Mouse (Mus musculus) left cerebral cortex, postnatal 4 days (tissue): ENCODE measurements around the gene Capn13. TPM values are rescaled to one million over a fixed set of nuclear protein-coding genes. Genes with fewer than 3 reads are reported as not detected.

Source experiments
- DNase-seq: peaks from one replicate; pipeline ENCODE4 v3.0.0-alpha.2; 2022
- intact Hi-C: fragments of 180-260 bp; cut with DNase I; formaldehyde crosslinking; loops from one replicate; pipeline ENCODE4 v1.15.1; 2025
- total RNA-seq, 2 experiments: library from RNA; stranded (reverse); gene quantifications; 2 replicates each; pipeline ENCODE4 v1.2.3; 2021

Capn13 gene
- total RNA-seq, result not detected

- intact Hi-C loops, result no loop called here
- no peak for DNase-seq
Measured at GRCm38 (mm10) chr17:73400862-73401261, at the start of gene Capn13. Capn13 (minus strand) TSS chr17:73400866.

- no peak for DNase-seq
- intact Hi-C loops, result no loop called here
Measured at GRCm38 (mm10) chr17:73449104-73449503, 48.4 kb upstream of the Capn13 start.

- no peak for DNase-seq
- intact Hi-C loops, result no loop called here
Measured at GRCm38 (mm10) chr17:73440798-73441197, 40.1 kb upstream of the Capn13 start.

GRCm38 (mm10) chr17:73432564-73433006 lies 31.9 kb upstream of the Capn13 start:
- no peak for DNase-seq
- intact Hi-C loops, result no loop called here

- no peak for DNase-seq
- intact Hi-C loops, result no loop called here
Measured at GRCm38 (mm10) chr17:73432058-73432457, 31.4 kb upstream of the Capn13 start.

- intact Hi-C loops, result no loop called here
- no peak for DNase-seq
Measured at GRCm38 (mm10) chr17:73417382-73417781, 16.7 kb upstream of the Capn13 start.

- DNase-seq, result no peak
- intact Hi-C loops, result no loop called here
Measured at GRCm38 (mm10) chr17:73416181-73416795, 15.6 kb upstream of the Capn13 start.

GRCm38 (mm10) chr17:73411817-73412216 lies 11.2 kb upstream of the Capn13 start:
- no peak for DNase-seq
- intact Hi-C loops, result no loop called here

- no peak for DNase-seq
- intact Hi-C loops, result no loop called here
Measured at GRCm38 (mm10) chr17:73401272-73401671, 606 bp upstream of the Capn13 start.

- intact Hi-C loops, result no loop called here
- no peak for DNase-seq
Measured at GRCm38 (mm10) chr17:73399136-73399535, 1.5 kb downstream of the Capn13 start.

GRCm38 (mm10) chr17:73393361-73393760 lies 7.3 kb downstream of the Capn13 start:
- no peak for DNase-seq
- intact Hi-C loops, result no loop called here

GRCm38 (mm10) chr17:73391771-73392170 lies 8.9 kb downstream of the Capn13 start:
- peak; percentile 65 for DNase-seq
- intact Hi-C loops, result no loop called here

- intact Hi-C loops, result no loop called here
- peak; percentile 2 for DNase-seq
Measured at GRCm38 (mm10) chr17:73390191-73391089, 10.2 kb downstream of the Capn13 start.

GRCm38 (mm10) chr17:73389336-73389735 lies 11.3 kb downstream of the Capn13 start:
- intact Hi-C loops, result no loop called here
- DNase-seq, result peak; percentile 3

- no peak for DNase-seq
- intact Hi-C loops, result no loop called here
Measured at GRCm38 (mm10) chr17:73386581-73386980, 14.1 kb downstream of the Capn13 start.

GRCm38 (mm10) chr17:73385940-73386339 lies 14.7 kb downstream of the Capn13 start:
- no peak for DNase-seq
- intact Hi-C loops, result no loop called here

GRCm38 (mm10) chr17:73382327-73383014 lies 18.2 kb downstream of the Capn13 start:
- no peak for DNase-seq
- intact Hi-C loops, result no loop called here

- intact Hi-C loops, result no loop called here
- no peak for DNase-seq
Measured at GRCm38 (mm10) chr17:73381681-73382080, 19.0 kb downstream of the Capn13 start.

GRCm38 (mm10) chr17:73377778-73378484 lies 22.7 kb downstream of the Capn13 start:
- no peak for DNase-seq
- intact Hi-C loops, result no loop called here

GRCm38 (mm10) chr17:73367334-73367733 lies 33.3 kb downstream of the Capn13 start:
- intact Hi-C loops, result no loop called here
- DNase-seq, result no peak

GRCm38 (mm10) chr17:73361054-73361453 lies 39.6 kb downstream of the Capn13 start:
- no peak for DNase-seq
- intact Hi-C loops, result no loop called here
